Mouse (Mus musculus) lung, adult 2 months (tissue): ENCODE measurements around the gene Siglecg. TPM values are rescaled to one million over a fixed set of nuclear protein-coding genes. Genes with fewer than 3 reads are reported as not detected.

Experiments used
- DNase-seq: peaks from one replicate; pipeline ENCODE4 v3.0.0; 2022
- H3K4me1 ChIP-seq: fragments of 200-500 bp; 2 replicates; pipeline ENCODE4 v1.6.1; 2011; ENCODE audit warnings: low read length; ENCODE audit not compliant: control insufficient read depth, insufficient read depth
- H3K4me3 ChIP-seq: fragments of 200-500 bp; replicated peaks from 2 replicates; pipeline ENCODE3; 2011; ENCODE audit warnings: low read depth, mild to moderate bottlenecking, control low read depth, low read length; ENCODE audit errors: extremely low read depth
- CTCF ChIP-seq: fragments of 200-500 bp; IDR thresholded peaks from 2 replicates; pipeline ENCODE4 v1.5.1; 2011; ENCODE audit warnings: mild to moderate bottlenecking, low read length, control low read depth; ENCODE audit not compliant: insufficient read depth
- POLR2A ChIP-seq: fragments of 200-500 bp; IDR thresholded peaks from 2 replicates; pipeline ENCODE4 v1.6.1; 2011; ENCODE audit warnings: low read depth, mild to moderate bottlenecking, control low read depth, low read length, borderline replicate concordance; ENCODE audit errors: extremely low read depth
- WGBS: fragments of 180-500 bp; shearing (Covaris S2); methylation state at CpG from one replicate; pipeline ENCODE4 v1.1.7; 2018; 5-methylcytosine and 5-hydroxymethylcytosine counted together
- polyA plus RNA-seq: library from polyadenylated mRNA; depleted of rRNA; stranded (reverse); fragments of >200 nt; gene quantifications from 2 replicates; pipeline ENCODE4 v1.2.3, GENCODE M21; 2012; rRNA removed

The Siglecg gene
- polyA plus RNA-seq, 1 experiment, result 18.9 TPM

DNA sequence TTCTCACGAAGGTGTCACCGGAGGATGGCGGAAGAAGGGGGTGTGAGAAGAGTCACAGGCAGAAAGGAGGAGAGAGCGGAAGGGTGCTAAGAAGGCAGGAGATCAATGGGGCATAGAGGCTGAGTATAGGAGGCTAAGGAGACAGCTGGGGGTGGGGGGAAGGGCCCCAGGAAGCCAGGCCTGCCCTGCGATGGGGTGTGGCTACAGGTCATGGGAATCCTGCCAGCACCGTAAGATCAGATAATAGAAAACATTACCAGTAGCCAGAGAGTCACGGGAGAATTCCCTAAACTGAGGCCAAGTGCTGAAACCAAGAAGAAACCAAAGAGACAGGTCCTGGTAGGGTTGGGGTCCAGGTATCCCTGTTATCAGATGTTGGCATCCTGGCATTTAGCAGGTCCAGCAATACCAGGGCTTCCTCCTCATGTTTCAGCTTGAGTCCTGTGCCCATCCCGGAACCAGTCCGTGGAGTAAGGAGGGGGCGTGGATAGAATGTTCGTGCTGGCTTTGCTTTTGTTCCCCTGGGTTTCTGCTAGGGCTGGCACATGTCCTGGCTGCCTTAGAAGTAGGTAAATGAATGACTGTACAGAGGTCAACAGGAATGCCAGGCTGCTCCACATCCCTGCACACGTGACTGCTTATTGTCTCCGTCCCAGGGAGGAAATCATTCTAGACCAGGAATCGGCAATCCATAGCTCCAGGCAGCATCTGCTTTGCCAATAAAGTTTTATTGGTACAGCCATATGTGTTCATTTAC, 45.8 kb downstream of the Siglecg start:
- Histone ChIP-seq H3K4me1 (no peaks in the 10 kb centered on the region), H3K4me3 (no peak overlapping the region)
- DNase-seq, result peak; percentile 21
- no peak for TF ChIP-seq CTCF
- no peak for TF ChIP-seq POLR2A
- WGBS, result 53% methylated on average over 14 of the region's 14 CpGs

DNA sequence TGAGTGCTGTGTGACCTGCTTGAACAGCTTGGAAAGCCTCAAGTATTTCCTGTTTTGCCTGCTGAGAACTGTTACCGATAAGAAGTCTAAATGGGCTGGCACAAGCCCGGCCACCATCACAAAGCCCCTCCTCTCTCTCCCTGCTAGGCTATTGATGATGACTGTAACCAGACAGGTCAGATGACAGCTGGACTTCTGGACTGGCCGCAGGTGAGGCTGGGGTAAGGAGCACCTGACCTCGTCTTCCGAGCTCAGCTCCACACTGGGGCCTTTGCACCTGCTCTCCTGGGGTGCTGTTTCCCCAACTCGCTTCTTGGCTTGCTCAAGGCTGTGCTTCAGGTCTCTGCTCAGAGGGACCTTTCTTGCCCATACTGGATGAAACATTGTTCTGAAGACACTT, 46.4 kb downstream of the Siglecg start:
- WGBS, result 71% methylated on average over 6 of the region's 6 CpGs

DNA sequence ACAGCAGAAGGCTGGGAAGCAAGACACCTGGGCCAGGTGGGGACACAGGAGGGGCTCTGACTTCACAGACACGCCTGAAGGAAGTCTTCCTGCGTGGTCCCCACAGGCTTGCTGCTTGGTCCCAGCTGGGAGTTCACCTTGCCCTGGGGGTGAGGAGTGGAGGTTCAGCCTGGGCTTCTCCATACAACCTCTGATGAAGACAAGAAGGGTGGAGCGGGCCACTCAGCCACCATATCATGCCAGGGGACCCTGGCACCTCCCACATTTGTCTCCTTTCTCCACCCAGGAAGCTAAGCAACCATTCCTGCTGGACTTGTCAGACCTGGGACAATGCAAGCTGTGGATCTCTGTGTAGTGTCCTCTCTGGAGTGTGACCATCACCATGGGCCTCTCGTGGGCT, 54.8 kb downstream of the Siglecg start, which contains the start of gene Vsig10l:
Gene Vsig10l (plus strand): TSS at position 301 of the 400 bp plus-strand sequence.
- DNase-seq, result no peak
- WGBS, result 61% methylated on average over 4 of the region's 4 CpGs
- Histone ChIP-seq H3K4me1 (peaks cover 5% of the 10 kb centered on the region; the same call in 1 of the 2 replicates), H3K4me3 (no peak within 1 kb of the TSS)
- no peak for TF ChIP-seq CTCF
- no peak for TF ChIP-seq POLR2A

More for the DNA sequence above, 46.4 kb downstream of the Siglecg start:
- Histone ChIP-seq H3K4me3 (no peak overlapping the region), H3K4me1 (no peaks in the 10 kb centered on the region)
- TF ChIP-seq CTCF (no peak), POLR2A (no peak)
- DNase-seq, result no peak

DNA sequence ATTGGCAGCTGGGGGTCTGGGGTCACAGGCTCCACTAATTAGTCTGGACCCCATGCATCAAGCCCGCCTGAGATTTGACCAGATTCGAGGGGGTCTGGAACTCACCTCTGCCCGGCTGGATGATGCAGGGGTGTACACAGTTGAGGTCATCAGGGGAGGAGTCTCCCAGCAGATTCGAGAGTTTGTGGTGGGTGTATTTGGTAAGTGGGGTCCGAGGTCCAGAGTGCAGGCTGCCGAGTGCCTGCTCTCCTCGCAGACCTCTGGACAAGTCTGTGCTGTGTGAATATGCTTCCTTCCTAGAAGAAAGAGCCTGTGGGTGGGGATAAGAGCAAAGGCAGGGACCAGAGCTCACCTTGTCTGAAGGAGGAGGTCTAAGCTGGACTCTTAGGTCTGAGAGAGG, 56.0 kb downstream of the Siglecg start:
- TF ChIP-seq CTCF (no peak), POLR2A (no peak)
- WGBS, result 81% methylated on average over 7 of the region's 7 CpGs
- Histone ChIP-seq H3K4me1 (peaks cover 5% of the 10 kb centered on the region; the same call in 1 of the 2 replicates), H3K4me3 (no peak overlapping the region)
- no peak for DNase-seq

DNA sequence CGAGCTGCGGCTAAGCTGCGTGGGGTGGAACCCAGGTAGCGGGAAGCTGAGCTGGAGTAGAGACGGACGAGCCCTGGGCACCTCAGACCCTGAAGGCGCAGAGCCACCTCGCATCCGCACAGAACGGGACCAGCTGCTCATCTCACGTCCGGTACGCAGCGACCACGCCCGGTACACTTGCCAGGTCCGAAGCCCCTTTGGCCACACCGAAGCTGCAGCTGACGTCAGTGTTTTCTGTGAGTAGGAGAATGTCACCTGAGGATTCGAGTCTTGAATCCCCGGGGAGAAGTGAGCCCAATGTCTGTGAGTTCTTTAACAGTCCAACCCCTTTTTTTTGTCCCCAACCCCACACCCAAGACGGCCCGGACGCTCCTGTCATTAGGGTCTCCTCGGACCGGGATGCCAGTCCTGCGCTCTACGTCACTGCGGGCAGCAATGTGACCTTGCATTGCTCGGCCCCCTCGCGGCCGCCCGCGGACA, 56.9 kb downstream of the Siglecg start:
- WGBS, result 9% methylated on average over 35 of the region's 35 CpGs
- Histone ChIP-seq H3K4me3 (peak overlapping the region; percentile 55), H3K4me1 (peaks cover 5% of the 10 kb centered on the region; the same call in 1 of the 2 replicates)
- TF ChIP-seq CTCF (0 out of 2 replicates have a peak, but pooled peaks have one; percentile 5), POLR2A (no peak)
- no peak for DNase-seq

DNA sequence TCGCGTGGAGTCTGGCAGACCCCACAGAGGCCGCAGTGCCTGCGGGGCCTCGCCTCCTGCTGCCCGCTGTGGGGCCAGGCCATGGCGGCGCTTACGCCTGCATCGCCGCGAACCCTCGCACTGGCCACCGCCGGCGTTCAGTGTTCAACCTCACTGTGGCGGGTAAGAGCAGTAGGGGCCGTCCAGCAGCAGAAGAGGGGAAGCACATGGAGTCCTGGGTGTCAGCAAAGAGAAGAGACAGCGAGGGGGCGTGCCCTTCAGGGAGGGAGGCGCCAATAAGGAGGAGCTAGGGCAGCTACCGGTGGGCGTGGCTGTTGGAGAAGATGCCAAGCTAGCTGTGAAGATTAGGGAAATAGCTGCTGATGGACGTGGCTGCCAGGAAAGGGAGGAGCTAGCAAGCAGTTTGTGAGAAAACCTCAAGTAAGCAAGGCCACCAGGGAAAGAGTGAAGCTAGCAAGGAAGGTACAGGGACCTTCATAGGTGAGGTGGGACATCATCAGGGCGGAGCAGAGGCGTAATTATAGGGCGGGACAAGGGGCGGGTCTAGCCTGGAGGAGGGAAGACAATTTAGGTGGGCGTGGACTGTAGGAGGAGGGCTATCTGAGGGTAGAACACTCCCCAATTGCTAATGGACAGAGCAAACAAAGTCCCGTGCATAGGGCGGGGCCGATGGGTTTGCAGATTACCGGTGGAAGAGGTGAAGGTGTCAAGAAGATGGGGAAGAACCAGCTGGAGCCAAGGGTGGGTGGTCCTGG, 57.5 kb downstream of the Siglecg start:
- Histone ChIP-seq H3K4me1 (peaks cover 5% of the 10 kb centered on the region; the same call in 1 of the 2 replicates), H3K4me3 (peak overlapping the region; percentile 55)
- WGBS, result under 1% methylated on average over 33 of the region's 33 CpGs
- TF ChIP-seq CTCF, result no peak
- no peak for TF ChIP-seq POLR2A
- peak; percentile 89 for DNase-seq

DNA sequence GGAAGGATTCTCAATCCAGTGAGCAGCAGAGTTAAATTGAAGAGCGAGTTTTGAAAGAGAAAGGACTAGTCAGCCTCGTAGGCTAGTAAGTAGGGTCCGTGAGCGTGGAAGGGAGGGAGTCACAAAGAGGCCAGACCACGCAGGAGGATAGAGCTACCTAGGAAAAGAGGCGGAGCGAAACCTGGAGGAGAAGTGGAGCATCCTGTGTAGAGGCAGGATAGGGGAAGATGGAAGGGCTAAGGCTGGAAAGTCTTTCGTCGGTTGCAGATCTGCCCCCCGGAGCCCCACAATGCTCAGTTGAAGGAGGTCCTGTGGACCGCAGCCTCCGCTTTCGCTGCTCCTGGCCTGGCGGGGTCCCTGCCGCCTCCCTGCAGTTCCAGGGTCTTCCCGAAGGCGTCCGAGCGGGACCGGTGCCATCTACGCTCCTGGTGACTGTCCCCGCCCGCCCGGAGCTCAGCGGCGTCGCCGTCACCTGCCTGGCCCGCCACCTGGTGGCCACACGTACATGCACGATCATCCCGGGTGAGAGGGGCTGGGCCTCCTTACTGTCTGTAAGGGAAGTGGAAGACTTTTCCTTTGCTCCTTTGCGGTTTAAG, 58.2 kb downstream of the Siglecg start:
- Histone ChIP-seq H3K4me3 (peak overlapping the region; percentile 55), H3K4me1 (peaks cover 5% of the 10 kb centered on the region; the same call in 1 of the 2 replicates)
- under 1% methylated on average over 33 of the region's 33 CpGs for WGBS
- DNase-seq, result peak; percentile 81
- TF ChIP-seq CTCF (peak; percentile 60), POLR2A (no peak)

Other genes starting within 250 kb of the Siglecg start
- 4.9 and 6.9 TPM in 2 replicates for gene Zfp715, start 94.9 kb upstream of the Siglecg start, polyA plus RNA-seq
- gene Siglecf, start 56.9 kb upstream of the Siglecg start, polyA plus RNA-seq, result 14.7 and 19.2 TPM in 2 replicates
- gene Lim2, start 19.5 kb downstream of the Siglecg start, polyA plus RNA-seq, result 0.05 TPM in 1 of 2 replicates, not detected in the other
- gene Nkg7, start 28.9 kb downstream of the Siglecg start, polyA plus RNA-seq, result 17.3 and 19.7 TPM in 2 replicates
- gene Cldnd2, start 32.6 kb downstream of the Siglecg start, polyA plus RNA-seq, result not detected in 2 replicates
- gene Etfb, start 35.9 kb downstream of the Siglecg start, polyA plus RNA-seq, result 71.4 and 105 TPM in 2 replicates
- 1.2 and 1.5 TPM in 2 replicates for gene Gm45233, start 35.9 kb downstream of the Siglecg start, polyA plus RNA-seq
- gene Vsig10l, start 54.9 kb downstream of the Siglecg start, polyA plus RNA-seq, result 6.6 and 14.2 TPM in 2 replicates
- gene Iglon5, start 81.9 kb downstream of the Siglecg start, polyA plus RNA-seq, result 0.85 and 1.0 TPM in 2 replicates
- gene 4931406B18Rik, start 97.7 kb downstream of the Siglecg start, polyA plus RNA-seq, result not detected in 2 replicates
- 11.6 and 15.3 TPM in 2 replicates for gene Cd33, start 136.2 kb downstream of the Siglecg start, polyA plus RNA-seq
- 1.6 and 1.8 TPM in 2 replicates for gene Zfp658, start 154.1 kb downstream of the Siglecg start, polyA plus RNA-seq
- gene Zfp719, start 171.4 kb downstream of the Siglecg start, polyA plus RNA-seq, result 2.0 and 2.5 TPM in 2 replicates
- 0.09 TPM in 1 of 2 replicates, not detected in the other for gene Zfp819, start 199.0 kb downstream of the Siglecg start, polyA plus RNA-seq
- not detected in 2 replicates for gene Ceacam18, start 226.5 kb downstream of the Siglecg start, polyA plus RNA-seq